Mouse (Mus musculus) embryonic facial prominence, embryonic 12.5 days (tissue): ENCODE measurements around the gene Kidins220. TPM values are rescaled to one million over a fixed set of nuclear protein-coding genes. Genes with fewer than 3 reads are reported as not detected.

Source experiments
- ATAC-seq: fragments of 200-750 bp; cut with Nextera tagmentation; 2 replicates; pipeline ENCODE4 v1.8.0; 2017; ENCODE audit not compliant: insufficient number of reproducible peaks, insufficient read depth, low FRiP score, low TSS enrichment
- H3K27ac ChIP-seq: fragments of 300-500 bp; sonication (generic); 2 replicates; pipeline ENCODE4 v1.5.1; 2016; ENCODE audit warnings: mild to moderate bottlenecking
- H3K27me3 ChIP-seq: fragments of 300-500 bp; sonication (generic); 2 replicates; pipeline ENCODE4 v1.6.1; 2016; ENCODE audit warnings: mild to moderate bottlenecking, moderate library complexity
- H3K36me3 ChIP-seq: fragments of 300-500 bp; sonication (generic); 2 replicates; pipeline ENCODE4 v1.6.1; 2016; ENCODE audit warnings: mild to moderate bottlenecking
- H3K4me1 ChIP-seq: fragments of 300-500 bp; sonication (generic); 2 replicates; pipeline ENCODE4 v1.6.1; 2016
- H3K4me2 ChIP-seq: fragments of 300-500 bp; sonication (generic); replicated peaks from 2 replicates; pipeline ENCODE4 v1.6.1; 2016; ENCODE audit warnings: mild to moderate bottlenecking, moderate library complexity
- H3K4me3 ChIP-seq: fragments of 300-500 bp; sonication (generic); 2 replicates; pipeline ENCODE4 v1.5.1; 2016; ENCODE audit warnings: mild to moderate bottlenecking
- H3K9ac ChIP-seq: fragments of 300-500 bp; sonication (generic); 2 replicates; pipeline ENCODE4 v1.6.1; 2016; ENCODE audit warnings: mild to moderate bottlenecking, moderate library complexity
- H3K9me3 ChIP-seq: fragments of 300-500 bp; sonication (generic); 2 replicates; pipeline ENCODE4 v1.6.1; 2016; ENCODE audit warnings: mild to moderate bottlenecking, moderate library complexity
- WGBS: fragments of 180-500 bp; shearing (Covaris S2); methylation state at CpG from one replicate; pipeline ENCODE4 v1.1.7; 2016; 5-methylcytosine and 5-hydroxymethylcytosine counted together
- polyA plus RNA-seq: library from polyadenylated mRNA; unstranded; fragments of >200 nt; fragmentation: Nextera tagmentation; extraction: Ambion mirVana; gene quantifications from 2 replicates; pipeline ENCODE4 v1.2.1, GENCODE M21; 2016

Kidins220 gene
- polyA plus RNA-seq, 1 experiment from 2014 or later = 31.8 TPM

DNA sequence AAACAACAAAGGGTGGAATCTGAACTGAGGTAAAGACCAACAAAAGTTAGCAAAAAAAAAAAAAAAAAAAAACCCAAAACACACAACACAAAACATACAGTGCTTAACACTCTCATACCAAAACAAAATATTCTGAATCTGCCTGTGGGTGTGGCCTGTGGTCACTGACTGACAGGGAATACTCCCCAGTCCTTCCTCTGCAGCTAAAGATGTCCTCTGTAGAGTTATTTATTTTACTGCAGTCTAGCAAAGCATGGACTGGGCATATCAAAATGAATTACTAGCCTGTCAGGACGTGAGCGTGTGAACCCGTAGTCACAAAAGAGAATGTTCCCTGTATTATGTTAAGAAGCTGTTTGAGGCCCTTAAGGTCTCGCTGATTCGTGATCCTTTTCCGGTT lies 87.5 kb downstream of the Kidins220 start:
- no peak for ATAC-seq
- Histone ChIP-seq H3K4me1 (no peaks in the 10 kb centered on the region), H3K4me3 (no peak overlapping the region), H3K27me3 (no peaks in the 10 kb centered on the region), H3K9ac (no peak overlapping the region), H3K36me3 (peaks cover 12% of the 10 kb centered on the region), H3K27ac (no peak overlapping the region), H3K4me2 (no peak overlapping the region), H3K9me3 (no peaks in the 10 kb centered on the region)
- WGBS = 83% methylated on average over 6 of the region's 6 CpGs

DNA sequence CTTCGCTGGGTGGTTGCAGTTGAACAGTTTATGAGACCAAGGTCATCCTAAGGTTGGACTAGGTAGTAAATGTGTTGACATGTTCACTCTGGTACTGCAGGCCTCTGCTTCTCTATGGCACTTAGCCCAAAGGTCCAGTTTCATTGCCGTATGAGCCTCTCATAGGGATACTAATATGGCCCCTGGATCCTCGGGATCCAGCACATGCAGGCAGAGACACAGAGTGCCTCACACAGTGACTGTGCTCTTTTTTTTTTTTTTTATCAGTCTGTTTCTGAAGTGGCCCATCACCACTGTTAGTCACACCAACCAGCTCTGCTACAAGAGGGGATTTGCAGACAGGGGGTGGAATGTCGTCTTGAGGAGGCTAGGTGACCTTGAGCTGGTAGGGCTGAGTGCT lies 98.6 kb downstream of the Kidins220 start:
- Histone ChIP-seq H3K4me2 (no peak overlapping the region), H3K27me3 (no peaks in the 10 kb centered on the region), H3K27ac (no peak overlapping the region), H3K9ac (no peak overlapping the region), H3K4me3 (no peak overlapping the region), H3K4me1 (no peaks in the 10 kb centered on the region), H3K9me3 (no peaks in the 10 kb centered on the region), H3K36me3 (no peaks in the 10 kb centered on the region)
- 77% methylated on average over 4 of the region's 4 CpGs for WGBS
- ATAC-seq = no peak

DNA sequence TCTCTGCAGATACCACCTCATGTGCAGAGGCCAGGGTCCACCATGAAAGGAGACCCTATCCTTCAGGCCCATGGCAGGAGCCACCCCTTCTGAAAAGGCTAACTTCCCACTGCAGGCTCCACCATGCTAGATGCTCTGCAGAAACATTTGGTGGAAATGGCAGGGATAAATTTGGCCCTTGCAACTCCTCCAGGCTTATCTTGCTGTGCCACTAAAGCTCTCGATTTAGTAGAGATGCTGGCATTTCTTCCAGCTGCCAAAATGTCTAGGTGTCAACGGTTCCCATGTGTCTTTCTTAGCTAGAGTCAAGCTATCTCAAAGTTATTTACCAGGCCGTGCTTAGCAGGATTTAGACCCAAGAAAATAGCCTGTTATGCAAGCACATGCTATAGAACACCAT lies 99.6 kb downstream of the Kidins220 start:
- no peak overlapping the region for H3K9ac ChIP-seq
- H3K4me3 ChIP-seq = no peak overlapping the region
- WGBS = 88% methylated on average over 3 of the region's 3 CpGs
- H3K36me3 ChIP-seq = no peaks in the 10 kb centered on the region
- no peaks in the 10 kb centered on the region for H3K27me3 ChIP-seq
- no peaks in the 10 kb centered on the region for H3K9me3 ChIP-seq
- no peaks in the 10 kb centered on the region for H3K4me1 ChIP-seq
- H3K4me2 ChIP-seq = no peak overlapping the region
- ATAC-seq = no peak
- no peak overlapping the region for H3K27ac ChIP-seq

DNA sequence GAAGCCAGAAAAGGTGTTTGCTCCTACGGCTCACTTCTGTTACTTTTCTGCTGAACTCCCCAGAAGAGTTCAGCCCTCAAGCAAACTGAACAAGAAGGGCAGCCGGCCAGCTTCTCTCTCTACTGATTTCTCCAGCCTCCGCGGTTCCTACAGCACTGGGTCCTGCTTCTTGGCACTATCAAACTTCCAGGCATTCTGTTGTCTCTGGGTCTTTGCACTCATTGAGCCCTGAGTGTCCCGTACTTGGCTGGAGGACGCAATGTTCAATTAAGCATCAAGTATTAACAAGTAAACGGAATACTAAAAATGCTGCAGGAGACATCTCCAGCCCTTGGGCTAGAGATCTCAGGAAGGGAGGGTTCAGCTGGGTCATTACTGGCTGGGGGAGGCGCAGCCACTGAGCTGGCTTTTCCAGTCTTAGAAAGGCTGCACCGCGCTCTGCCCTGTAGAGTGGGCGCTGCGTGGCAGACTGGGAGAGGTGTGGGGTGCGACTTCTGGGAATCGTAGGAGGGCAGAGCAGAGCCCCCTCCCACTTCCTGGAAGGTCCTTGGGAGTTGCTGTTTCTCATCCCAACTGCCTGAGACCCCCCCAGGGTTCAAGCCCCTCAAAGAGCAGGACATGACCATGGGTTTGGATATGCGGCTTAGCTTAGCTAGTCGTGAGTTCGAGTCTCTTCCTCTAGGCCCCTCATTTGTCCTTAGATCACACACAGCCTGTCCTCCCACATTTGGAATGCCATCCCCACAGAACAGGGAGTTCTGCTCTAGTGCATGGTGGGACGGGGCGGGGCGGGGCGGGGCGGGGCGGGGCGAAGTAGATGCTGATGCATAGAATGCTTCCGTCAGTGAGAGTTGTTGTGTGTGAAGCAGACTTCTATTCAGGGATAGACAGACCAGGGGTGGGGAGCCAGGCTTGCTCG lies 108.8 kb downstream of the Kidins220 start:
- no peak overlapping the region for H3K4me3 ChIP-seq
- H3K9ac ChIP-seq = no peak overlapping the region
- H3K9me3 ChIP-seq = no peaks in the 10 kb centered on the region
- peak overlapping the region; percentile 31 for H3K4me2 ChIP-seq
- WGBS = 39% methylated on average over 26 of the region's 26 CpGs
- H3K27ac ChIP-seq = no peak overlapping the region
- no peaks in the 10 kb centered on the region for H3K4me1 ChIP-seq
- ATAC-seq = no peak
- H3K27me3 ChIP-seq = no peaks in the 10 kb centered on the region
- no peaks in the 10 kb centered on the region for H3K36me3 ChIP-seq

DNA sequence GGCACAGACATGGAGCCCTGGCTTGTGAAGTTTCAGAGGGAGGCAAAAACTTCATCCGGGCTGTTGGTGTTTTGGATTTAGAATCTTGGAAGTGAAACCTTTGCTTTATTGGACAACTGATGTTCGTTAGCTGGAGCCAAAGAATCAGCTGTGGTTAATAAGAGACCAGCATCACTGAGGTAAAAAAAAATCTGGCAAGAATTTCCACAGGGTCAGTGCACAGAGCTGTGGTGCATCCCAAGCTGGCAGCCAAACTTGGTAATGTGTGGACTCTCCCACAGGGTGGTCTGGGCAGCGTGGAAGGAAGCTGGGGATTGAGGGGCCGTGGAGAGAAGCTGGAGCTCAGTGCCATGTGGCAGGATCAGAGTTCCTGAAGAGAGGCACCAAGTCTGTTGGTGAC lies 112.2 kb downstream of the Kidins220 start:
- Histone ChIP-seq H3K27me3 (no peaks in the 10 kb centered on the region), H3K9me3 (no peaks in the 10 kb centered on the region), H3K4me2 (no peak overlapping the region), H3K36me3 (no peaks in the 10 kb centered on the region), H3K4me3 (no peak overlapping the region), H3K27ac (no peak overlapping the region), H3K9ac (no peak overlapping the region), H3K4me1 (no peaks in the 10 kb centered on the region)
- ATAC-seq = no peak
- 65% methylated on average over 4 of the region's 4 CpGs for WGBS

GRCm38 (mm10) chr12:25089433-25089832 lies 114.7 kb downstream of the Kidins220 start:
- no peak overlapping the region for H3K4me3 ChIP-seq
- ATAC-seq = no peak
- H3K9me3 ChIP-seq = no peaks in the 10 kb centered on the region
- H3K4me2 ChIP-seq = no peak overlapping the region
- no peak overlapping the region for H3K27ac ChIP-seq
- H3K36me3 ChIP-seq = no peaks in the 10 kb centered on the region
- H3K9ac ChIP-seq = no peak overlapping the region
- 52% methylated on average over 1 of the region's 1 CpGs for WGBS
- H3K27me3 ChIP-seq = no peaks in the 10 kb centered on the region
- peaks cover 13% of the 10 kb centered on the region for H3K4me1 ChIP-seq

DNA sequence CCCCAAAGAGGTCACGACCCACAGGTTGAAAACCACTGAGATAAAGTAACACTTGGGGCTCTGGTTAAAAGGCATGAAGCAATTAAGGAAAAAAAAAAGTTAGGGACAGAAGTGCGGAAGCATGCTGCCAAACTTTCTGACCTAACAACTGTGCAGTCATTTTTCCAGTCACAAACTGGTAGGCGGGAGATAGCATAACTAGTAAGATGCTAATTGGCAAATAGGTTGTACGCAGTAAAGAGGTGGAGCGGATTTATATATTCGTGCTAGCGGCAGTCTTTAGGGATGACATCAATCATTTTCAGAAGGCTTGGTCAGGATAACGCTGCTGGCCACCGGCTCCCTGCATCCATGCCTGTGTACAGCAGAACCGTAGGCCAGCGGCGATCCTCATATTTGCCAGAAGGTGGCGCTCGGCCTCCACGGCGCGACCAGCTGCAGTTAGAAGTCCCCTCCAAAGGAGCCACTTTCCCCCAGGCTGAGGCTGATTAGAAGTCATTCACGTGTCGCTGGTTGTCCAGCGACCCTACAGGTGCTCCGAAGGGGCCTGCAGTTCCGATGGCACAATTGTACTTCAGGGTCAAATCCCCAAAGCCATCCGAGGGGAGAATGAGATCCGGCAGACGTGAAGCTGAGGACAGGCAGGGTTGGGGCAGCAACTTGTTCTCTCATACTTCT lies 117.4 kb downstream of the Kidins220 start:
- WGBS = 6% methylated on average over 25 of the region's 25 CpGs
- peak; percentile 48; the same call in 1 of the 2 replicates for ATAC-seq
- H3K9me3 ChIP-seq = no peaks in the 10 kb centered on the region
- H3K27me3 ChIP-seq = no peaks in the 10 kb centered on the region
- H3K4me3 ChIP-seq = peak overlapping the region; percentile 47
- peak overlapping the region; percentile 8; the same call in 1 of the 2 replicates for H3K9ac ChIP-seq
- peak overlapping the region; percentile 68 for H3K4me2 ChIP-seq
- peak overlapping the region; percentile 62 for H3K27ac ChIP-seq
- H3K36me3 ChIP-seq = no peaks in the 10 kb centered on the region
- H3K4me1 ChIP-seq = peaks cover 18% of the 10 kb centered on the region

DNA sequence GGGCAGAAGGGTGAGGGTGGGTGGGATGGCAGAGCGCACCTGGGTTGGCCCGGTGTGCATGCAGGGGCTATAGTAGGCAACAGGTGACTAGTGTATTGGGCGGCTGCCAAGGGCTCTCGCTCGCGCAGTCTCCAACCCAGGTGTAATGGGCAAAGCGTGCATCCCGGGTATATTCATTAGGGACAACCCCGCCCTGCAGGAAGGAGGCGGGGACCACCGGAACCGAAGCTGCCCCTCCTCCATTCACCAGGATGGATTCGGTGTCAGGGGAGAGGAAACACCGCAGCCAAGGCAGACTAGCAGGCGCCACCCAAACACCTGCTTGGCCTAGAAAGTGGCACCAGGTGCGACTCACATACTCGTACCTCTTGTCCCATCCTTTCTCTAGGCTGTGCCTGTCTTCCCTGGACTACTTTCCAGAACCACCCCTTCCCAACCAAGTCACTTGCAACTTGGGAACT lies 118.1 kb downstream of the Kidins220 start:
- under 1% methylated on average over 17 of the region's 17 CpGs for WGBS
- Histone ChIP-seq H3K9ac (peak overlapping the region; percentile 65; the same call in 1 of the 2 replicates), H3K36me3 (no peaks in the 10 kb centered on the region), H3K27me3 (no peaks in the 10 kb centered on the region), H3K9me3 (no peaks in the 10 kb centered on the region), H3K4me2 (peak overlapping the region; percentile 68), H3K4me1 (peaks cover 24% of the 10 kb centered on the region), H3K27ac (peak overlapping the region; percentile 62), H3K4me3 (peak overlapping the region; percentile 47)
- peak; percentile 29 for ATAC-seq

DNA sequence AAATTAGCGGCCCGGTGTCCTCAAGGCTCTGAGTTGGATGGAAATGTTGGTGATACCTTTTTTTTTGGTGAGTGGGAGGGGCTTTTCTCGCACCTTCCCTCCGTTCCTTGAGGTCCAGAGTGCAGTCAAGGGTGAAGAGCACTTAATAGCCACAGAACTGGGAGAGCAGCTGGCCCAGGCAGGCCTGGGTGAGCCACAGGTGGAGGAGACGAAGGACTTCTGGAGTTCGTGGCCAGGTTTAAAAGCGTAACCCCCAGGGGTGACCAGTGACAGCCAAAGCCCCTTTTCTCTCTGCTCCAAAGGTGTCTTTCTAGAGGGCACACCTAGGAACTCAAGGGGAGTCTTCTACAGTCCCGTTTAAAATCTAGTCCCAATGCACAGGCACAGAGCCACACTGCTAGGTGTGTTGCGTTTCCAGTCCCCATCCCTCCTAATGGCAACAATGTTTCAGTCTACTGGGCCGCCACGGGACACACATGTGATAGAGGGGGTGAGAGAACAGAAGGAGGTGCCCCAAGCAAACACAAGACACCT lies 118.6 kb downstream of the Kidins220 start:
- H3K27me3 ChIP-seq = no peaks in the 10 kb centered on the region
- H3K9me3 ChIP-seq = no peaks in the 10 kb centered on the region
- WGBS = 10% methylated on average over 11 of the region's 11 CpGs
- peak overlapping the region; percentile 65 for H3K9ac ChIP-seq
- H3K4me1 ChIP-seq = peaks cover 29% of the 10 kb centered on the region
- no peak for ATAC-seq
- no peaks in the 10 kb centered on the region for H3K36me3 ChIP-seq
- peak overlapping the region; percentile 68 for H3K4me2 ChIP-seq
- peak overlapping the region; percentile 47 for H3K4me3 ChIP-seq
- H3K27ac ChIP-seq = peak overlapping the region; percentile 62

- peak overlapping the region; percentile 88 for H3K4me3 ChIP-seq
- H3K27ac ChIP-seq = peak overlapping the region; percentile 80
- peak overlapping the region; percentile 87 for H3K4me2 ChIP-seq
- WGBS = under 1% methylated on average over 22 of the region's 22 CpGs
- no peaks in the 10 kb centered on the region for H3K27me3 ChIP-seq
- ATAC-seq = no peak
- H3K9me3 ChIP-seq = no peaks in the 10 kb centered on the region
- H3K36me3 ChIP-seq = no peaks in the 10 kb centered on the region
- peak overlapping the region; percentile 59 for H3K9ac ChIP-seq
- peaks cover 30% of the 10 kb centered on the region for H3K4me1 ChIP-seq
These were observed 120.1 kb downstream of the Kidins220 start for GRCm38 (mm10) chr12:25094621-25095521.

- H3K9me3 ChIP-seq = no peaks in the 10 kb centered on the region
- under 1% methylated on average over 19 of the region's 19 CpGs for WGBS
- peaks cover 30% of the 10 kb centered on the region for H3K4me1 ChIP-seq
These were observed 120.8 kb downstream of the Kidins220 start for GRCm38 (mm10) chr12:25095538-25095937.

More at GRCm38 (mm10) chr12:25095538-25095937, 120.8 kb downstream of the Kidins220 start:
- H3K27ac ChIP-seq = peak overlapping the region; percentile 80
- no peaks in the 10 kb centered on the region for H3K36me3 ChIP-seq
- peak overlapping the region; percentile 88 for H3K4me3 ChIP-seq
- ATAC-seq = no peak
- peak overlapping the region; percentile 59 for H3K9ac ChIP-seq
- H3K4me2 ChIP-seq = peak overlapping the region; percentile 87
- H3K27me3 ChIP-seq = no peaks in the 10 kb centered on the region
